Mouse (Mus musculus): ENCODE measurements around the gene Smg6.

DNA sequence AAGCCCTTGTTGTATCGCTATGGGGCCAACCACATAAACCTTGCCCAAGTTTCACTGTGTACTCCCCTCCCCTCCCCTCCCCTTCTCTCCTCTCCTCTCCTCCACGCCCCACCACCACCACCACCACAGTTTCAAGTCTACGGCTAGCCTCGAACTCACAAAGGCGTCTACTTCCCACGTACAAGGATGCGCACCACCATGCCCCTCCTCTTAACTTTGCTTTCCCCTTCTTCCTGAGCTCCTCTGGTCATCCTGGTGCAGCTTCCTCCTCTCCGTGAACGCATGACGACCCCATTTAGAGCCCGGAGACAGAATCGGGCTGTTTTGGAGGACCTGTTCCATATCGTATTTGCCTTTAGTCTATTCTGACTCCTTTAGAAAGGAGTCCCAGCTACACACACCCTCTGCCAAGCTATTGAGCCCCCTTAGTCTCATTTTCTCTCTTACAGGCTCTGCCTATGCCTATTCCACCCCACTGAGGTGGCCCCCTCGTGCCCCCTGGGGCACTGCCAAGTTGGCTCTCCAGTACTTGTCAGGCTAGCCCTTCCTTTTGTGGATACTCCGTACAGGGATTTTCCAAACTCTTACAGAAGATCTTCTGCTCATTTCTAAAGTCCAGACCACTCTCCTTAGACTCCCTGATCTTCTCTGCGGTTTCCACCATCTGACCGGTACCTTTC, 245.7 kb downstream of the Smg6 start:
- TF ChIP-seq CTCF (IDR thresholded peaks at IDR 0.05; ENCODE audit: borderline replicate concordance, extremely low read depth, insufficient read depth, insufficient read length) (no peak), POLR2A (IDR thresholded peaks at IDR 0.05; ENCODE audit: borderline replicate concordance, extremely low read depth, insufficient read depth, insufficient read length, poor library complexity, severe bottlenecking) (no peak)

Measured in brain, embryonic 14.5 days (tissue).